Mouse (Mus musculus) gastrocnemius, postnatal 14 days (tissue): ENCODE measurements at regions not wholly inside any gene's neighbourhood (a gene's known extent, or its start where the extent isn't known, plus 50 kb on each side); places are given as distances from the start of the nearest gene placed in this dataset.

Source experiments
- DNase-seq: peaks from one replicate; pipeline ENCODE4 v3.0.0; 2021; ENCODE audit warnings: mixed read lengths
- intact Hi-C: fragments of 180-260 bp; cut with DNase I; formaldehyde crosslinking; loops from one replicate; pipeline ENCODE4 v1.15.1; 2025; ENCODE audit warnings: low total_unique reads

DNA sequence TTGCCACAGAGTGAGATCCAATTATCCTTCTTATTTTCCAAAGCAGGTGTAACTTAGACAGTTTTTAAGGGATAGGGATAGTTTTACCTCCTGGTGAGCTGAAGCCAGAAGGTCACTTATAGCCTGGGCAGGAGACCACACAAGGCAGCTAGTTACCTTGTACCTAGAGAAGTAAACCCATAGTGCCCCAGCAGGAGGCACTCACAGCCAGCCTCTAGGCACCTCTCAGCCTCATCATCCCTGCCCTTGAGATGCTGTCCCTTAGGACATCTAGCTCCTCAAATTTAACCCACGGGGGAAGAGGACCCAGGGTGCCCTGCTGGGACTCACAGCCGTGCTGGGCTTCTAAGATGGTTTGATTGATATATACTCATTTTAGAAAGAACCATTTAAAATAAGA is 163.7 kb downstream of the Kcna5 start:
- DNase-seq: no peak
- intact Hi-C loops: no loop called here

DNA sequence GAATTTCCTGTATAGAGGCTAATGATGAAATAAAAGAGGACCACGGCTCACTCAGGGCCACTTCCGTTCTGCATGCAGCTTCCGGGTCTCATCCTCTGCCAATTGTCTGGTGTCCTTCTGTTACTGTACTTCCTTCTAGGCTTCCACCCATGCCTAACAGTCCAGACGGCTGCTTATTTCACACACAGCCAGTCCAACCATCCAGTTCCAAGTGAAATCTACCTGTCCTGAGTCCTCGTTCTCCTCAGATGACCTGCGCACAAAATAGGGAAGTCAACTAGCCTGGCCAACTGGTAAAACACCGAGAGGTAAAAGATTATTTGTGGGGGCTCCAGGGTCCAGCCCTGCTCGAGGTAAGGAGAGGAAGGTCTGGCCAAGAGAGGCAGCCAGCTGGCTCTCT is 169.7 kb downstream of the Kcna5 start:
- intact Hi-C loops: no loop called here

DNA sequence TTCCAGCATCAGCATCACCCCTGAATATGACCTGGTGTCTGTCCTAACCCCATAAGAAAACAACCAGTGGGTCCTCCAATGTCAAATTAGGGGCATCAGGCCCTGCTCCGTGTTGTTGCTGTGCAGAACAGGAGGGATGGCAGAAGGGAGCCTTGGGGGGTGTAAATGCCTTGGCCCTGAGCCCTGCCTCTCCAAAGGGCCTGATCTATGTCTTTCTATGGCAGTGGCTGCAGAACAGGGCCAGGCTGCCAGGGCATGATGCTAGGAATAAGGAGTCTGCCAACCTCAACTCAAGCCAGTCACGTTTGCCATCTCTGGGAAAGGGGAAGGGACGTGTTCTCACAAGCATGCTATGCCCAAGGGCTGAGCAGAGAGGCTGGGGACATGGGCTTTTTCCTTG is 172.9 kb downstream of the Kcna5 start:
- no peak for DNase-seq
- intact Hi-C loops: no loop called here

More for the DNA sequence above, 169.7 kb downstream of the Kcna5 start:
- no peak for DNase-seq

DNA sequence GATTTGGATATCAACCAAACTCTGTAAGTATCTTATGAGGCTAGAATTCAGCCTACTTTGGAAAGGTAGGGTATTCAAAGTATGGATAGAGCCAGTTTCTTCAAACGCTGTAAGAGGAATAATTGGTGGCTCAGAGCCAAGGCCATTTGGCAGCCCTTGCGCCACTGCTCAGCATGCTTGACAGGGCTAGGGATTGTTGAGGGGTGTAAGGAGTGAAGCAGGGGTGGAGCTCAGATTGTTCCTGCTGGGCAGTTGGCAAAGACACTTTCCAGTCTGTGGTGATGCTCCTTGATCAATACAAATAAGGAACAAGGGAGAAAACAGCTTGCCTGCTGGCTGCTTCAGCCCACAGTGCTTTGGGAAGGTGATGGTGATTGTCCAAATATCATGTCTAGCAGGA is 181.9 kb downstream of the Kcna5 start:
- intact Hi-C loops: no loop called here
- no peak for DNase-seq

DNA sequence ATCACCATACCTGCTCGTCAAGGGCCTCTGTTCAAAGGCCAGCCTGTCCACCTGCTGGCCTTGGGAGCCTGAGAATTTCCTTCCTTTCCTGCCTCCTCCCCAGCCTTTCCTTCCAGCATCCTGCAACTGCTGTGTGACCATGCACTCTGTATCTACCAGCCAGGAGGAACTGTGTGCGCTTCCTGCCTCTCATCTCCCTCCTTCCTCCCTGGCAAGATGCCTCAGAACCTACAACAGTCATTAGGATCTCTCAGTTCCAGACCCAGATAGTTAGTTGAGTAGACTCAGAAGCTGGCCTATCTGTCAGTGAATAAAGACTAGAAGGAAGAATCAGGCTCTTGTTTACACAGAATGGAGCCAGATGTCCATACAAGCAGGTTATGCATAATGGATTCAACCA is 183.8 kb upstream of the Ntf3 start:
- intact Hi-C loops: no loop called here
- no peak for DNase-seq

DNA sequence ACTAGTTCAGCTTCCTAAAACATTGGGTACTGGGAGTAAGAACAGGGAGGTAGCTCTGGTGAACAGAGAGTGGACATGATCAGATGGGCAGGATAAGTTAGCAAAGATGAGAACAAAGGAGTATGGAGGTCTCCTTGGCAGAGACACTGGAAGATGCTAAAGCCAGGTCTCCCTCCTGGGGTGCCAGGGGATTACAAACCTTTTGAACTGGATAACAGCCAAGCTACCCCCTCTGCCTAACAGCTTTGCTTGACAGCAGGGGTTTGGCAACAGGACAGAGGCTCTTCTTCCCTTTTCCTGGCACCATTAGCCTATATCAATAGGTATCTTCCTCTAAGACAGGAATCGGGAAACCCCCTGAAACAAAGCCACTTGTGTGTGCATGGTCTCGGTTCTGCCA is 183.2 kb upstream of the Ntf3 start:
- intact Hi-C loops: no loop called here
- no peak for DNase-seq

DNA sequence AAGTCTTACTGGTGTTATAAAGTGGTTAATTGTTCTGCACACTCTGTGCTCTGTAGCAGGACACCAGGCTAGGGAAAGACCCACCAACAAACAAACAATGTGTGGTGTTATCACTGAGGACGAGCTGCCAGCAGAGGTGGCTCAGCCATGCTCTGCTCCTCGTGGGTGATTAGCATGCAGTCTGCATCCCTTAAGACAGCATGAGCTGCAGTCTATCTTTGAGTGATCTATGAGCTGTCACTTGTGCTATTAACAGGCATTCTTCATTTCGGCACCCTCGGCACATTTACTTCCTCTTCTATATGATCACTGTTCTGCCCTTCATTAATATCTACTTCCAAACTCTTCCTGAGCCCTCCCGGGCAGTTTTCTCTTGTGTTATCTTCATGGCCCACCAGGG is 178.5 kb upstream of the Ntf3 start:
- intact Hi-C loops: no loop called here
- DNase-seq: no peak

DNA sequence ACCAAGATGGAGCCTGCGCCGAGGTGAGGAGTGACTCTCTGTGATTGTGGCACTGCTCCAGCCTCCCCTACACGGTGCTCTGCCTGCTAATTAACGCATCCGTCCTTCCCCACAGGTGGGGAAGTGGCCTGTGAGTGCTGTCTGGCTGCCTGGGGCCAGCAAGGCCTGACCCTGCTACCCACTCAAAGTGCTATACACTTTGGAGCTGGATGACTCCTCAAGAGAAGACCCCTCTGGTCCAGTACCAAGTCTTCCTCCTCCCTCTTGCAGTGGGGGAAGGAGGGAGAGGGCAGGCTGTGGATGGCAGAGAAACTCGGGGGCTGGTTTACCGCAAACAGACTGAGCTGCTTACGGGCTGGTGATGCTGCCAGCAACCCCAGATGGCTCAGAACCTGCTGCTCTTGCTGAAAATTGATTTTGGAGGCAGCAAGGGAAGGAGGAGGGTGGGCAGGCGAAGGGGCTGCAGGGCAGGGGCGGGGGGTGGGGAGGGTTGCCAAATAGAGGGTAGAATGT is 173.4 kb upstream of the Ntf3 start:
- DNase-seq: no peak

DNA sequence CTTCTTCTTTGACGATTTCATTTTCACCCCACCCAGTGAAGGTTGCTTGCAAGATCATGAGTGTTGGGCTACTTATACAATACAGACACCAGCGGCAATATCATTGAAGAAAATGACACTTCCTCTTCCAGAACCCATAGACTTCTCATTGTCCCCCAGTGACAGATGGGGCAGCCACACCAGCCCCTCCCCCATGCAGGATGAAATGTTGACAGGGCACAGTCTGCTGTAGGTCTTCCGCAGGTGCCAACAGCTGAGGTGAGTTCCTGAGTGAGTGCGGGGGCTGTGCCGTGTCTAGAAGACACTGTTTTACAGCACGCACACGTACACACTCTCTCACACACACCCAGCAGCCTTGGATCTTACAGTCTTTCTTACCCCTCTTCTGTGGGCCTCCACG is 171.0 kb upstream of the Ntf3 start:
- no peak for DNase-seq
- intact Hi-C loops: no loop called here

More for the DNA sequence above, 173.4 kb upstream of the Ntf3 start:
- intact Hi-C loops: no loop called here

DNA sequence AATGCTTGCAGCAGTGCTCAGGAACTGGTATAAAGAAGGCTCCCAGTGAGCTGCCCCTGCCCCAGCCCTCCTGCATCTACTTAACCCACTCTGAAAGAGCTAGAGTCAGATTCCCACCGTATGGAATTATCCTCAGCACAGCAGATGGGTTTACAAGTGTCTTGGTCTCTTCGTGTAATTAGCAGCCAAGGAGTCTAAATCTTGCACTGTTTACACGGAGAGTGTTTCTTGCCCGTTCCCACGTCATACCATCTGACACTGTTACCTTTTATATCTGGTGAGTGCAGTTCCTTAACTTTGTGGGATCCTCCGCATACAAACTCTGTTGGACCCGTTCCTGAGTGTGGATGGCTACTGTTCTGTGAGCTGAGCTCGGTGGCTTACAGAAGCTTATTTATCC is 167.5 kb upstream of the Ntf3 start:
- DNase-seq: no peak
- intact Hi-C loops: no loop called here

DNA sequence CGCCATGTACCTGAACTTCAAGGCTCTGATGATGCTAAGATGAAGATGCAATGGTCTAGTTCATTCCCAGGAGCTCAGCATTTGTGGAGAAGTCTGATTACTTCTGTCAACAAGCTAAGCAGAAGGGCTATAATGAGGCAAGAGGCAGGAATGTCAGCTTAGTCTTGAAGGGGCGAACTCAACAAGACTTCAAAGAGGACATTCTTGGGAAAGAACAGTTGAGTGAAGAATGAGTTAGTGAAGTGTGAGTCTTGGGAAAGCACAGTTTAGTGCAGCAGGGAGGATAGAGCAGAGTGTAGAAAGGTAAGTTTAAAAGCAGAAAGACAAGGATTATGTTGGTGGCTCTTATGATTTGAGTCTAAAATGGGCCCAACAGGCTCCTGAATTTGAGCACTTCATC is 160.5 kb upstream of the Ntf3 start:
- DNase-seq: no peak

DNA sequence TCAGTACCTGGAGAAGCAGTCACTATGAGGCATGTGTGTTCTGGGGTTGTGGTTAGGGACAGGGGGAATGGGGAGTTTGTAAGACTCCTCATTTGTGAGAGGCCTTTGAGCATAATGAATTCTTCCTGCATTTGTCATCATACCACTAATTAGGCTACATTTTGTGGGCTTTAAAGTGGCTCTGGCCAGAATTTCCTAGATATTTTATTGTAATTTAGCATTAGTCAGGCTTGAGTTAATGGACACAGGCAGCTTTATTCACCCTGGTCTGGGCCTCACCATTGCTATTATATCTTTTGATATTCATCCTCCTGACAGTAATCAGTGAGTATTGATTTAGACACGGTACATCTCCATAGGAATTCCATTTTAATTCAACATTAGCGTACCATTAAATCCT is 151.8 kb upstream of the Ntf3 start:
- intact Hi-C loops: no loop called here
- no peak for DNase-seq

More for the DNA sequence above, 160.5 kb upstream of the Ntf3 start:
- intact Hi-C loops: no loop called here

DNA sequence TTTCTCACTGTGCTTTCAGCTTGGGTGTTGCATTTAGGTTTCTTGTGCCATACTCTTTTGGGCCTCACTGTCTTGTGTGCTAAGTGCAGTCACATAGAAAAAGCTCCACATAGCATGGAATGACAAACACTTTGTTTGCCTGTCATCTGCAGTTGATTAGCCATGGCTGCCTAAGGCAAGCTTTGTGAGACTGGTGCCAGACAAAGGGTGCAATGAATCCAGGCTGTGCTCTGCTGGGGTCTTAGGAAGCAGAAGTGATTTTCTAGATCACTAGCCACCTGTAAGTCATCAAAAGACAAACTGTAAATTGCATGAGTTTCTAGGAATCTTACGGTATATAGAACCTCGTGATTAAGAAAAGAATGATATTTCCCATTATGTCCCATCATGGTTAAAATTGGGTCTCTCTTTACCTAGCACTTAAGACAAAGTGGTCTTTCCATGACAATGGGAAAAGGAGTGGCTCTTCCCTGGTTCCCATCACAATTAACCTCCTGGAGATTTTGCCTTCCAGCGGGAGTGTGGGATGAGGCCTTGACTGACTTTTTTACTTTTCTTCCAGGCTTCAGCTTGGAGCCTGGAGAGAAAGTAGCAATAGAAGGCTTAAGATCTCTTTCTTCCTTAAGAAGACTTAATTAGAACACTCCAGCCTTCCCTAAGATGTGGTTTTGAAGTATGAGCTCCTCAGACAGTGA is 144.2 kb upstream of the Ntf3 start:
- no peak for DNase-seq
- intact Hi-C loops: no loop called here

DNA sequence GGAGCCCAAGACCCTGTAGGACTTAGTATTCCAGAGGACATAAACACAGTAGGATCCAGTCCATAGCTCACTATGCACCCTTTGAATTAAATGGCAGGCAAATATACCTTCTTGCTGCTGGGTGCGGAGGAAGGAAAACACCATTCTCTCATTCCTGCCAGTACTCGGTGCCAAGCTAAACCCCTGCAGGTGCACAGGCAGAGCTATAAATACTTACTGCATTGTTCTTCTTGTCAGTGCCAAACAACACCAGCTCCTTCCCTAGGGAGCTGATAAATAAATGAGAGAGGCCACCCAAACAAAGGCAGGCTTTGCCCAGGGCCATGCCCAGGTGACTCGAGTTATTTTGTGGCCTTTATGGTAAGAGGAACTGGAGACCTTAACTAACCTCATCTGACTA is 136.4 kb upstream of the Ntf3 start:
- intact Hi-C loops: no loop called here
- no peak for DNase-seq

DNA sequence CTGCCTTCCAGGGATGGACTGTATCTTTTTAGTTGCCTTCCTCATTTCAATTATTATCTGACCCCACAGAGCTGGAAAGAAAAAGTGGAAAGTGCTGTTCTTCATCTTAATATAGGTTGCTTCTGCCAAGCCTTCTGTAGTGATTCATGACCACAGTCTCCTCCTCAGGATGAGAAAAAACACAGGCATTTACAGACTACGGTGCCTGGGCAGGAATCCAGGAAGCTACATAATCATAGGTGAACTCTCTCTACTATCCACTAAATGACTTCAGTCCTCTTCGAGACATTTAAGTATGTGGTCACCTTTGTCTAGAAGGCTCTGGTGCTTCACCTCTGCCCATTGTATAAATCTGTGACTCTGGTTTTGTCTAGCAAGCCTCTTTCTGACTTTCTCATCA is 124.9 kb upstream of the Ntf3 start:
- intact Hi-C loops: no loop called here
- DNase-seq: no peak

DNA sequence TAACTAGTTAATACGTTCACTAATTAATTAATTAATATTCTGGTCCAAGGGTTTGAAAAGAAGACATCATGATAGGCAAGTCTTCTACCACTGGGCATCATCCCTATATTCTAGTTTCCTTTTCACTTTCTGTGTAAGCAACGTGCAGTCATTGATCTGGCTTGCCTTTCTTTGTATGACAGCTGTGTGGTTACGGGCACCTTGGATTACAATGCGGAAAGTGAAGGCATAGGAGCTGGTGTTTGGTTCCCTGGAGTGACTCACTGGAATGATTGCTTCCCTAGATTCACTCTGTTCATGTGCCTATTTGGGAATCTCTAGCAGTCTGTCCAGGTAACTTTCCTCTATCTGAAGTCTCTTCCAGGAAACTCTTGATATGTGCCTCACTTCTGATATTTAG is 120.5 kb upstream of the Ntf3 start:
- intact Hi-C loops: no loop called here
- no peak for DNase-seq

DNA sequence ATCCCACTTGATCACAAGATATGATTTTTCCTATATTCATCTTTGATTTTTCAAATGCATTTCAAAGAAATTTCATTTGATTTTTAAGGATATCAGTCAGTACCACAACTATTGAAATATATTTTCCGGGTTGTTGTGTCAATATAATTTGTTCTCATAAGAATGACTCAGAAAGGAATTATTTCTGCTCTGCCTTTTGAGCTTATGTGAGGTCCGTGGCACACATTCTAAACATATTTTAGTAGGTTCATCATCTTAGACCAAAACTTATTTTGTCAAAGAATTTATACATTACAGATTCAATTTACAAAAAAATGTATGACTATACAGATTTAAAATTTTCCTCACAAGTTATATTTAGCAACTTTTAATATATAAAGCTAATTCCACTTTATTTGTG is 119.5 kb upstream of the Ntf3 start:
- DNase-seq: no peak
- intact Hi-C loops: no loop called here

DNA sequence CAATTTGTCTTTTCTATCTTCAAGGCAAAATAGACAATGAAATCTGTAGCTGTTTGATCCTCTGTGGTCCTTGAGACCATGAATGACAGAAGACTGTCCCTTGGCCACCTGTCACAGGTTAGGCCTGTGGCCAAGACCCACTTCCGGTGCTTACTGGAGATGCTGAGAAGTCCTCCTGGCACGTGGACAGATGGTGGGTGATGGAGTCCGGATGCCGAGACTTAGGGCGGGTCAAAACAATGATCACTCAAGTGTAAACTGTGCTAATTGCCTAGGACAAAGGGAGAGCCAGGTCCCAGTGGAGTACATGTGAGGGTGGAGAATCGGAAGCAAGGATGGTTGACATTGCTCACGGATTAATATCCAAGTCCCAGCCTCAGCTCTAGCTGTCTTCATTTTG is 117.7 kb upstream of the Ntf3 start:
- no peak for DNase-seq
- intact Hi-C loops: no loop called here

DNA sequence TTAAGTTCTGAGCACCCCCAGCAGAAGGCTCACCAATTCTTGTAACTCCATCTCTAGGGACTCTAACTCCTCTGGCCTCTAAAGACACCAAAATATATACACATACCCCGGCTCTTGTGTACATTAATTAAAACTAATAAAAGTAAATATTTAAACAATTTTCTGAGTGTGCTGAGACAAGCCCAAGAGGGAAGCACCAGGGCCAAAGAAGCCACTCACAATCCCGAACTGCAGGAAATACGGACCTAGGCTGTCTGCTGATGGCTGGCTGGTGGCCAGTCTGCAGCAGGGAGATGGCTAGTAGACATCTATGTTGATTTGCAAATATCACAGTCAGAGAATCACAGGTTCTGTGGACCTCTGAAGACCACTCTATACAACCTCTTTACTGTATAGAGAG is 113.6 kb upstream of the Ntf3 start:
- intact Hi-C loops: no loop called here
- no peak for DNase-seq

DNA sequence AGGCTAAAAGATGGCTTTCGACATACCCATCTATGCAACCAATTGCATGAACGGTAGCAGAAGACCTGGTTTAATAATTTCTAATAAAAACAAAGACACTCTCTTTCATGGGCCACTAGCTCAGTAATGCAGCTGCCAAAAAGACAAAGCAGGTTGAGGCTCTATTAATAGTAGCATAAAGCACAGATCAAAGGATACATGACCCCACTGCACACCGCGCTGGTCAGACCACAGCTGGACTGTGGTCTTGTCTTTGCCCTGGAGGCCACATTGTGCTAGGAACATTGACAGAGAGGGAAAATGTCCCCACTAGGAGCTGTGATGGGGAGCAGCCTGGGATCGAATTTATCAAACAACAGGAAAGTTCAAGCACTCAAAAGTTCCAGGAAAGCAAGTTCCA is 79.3 kb upstream of the Ntf3 start:
- intact Hi-C loops: no loop called here

DNA sequence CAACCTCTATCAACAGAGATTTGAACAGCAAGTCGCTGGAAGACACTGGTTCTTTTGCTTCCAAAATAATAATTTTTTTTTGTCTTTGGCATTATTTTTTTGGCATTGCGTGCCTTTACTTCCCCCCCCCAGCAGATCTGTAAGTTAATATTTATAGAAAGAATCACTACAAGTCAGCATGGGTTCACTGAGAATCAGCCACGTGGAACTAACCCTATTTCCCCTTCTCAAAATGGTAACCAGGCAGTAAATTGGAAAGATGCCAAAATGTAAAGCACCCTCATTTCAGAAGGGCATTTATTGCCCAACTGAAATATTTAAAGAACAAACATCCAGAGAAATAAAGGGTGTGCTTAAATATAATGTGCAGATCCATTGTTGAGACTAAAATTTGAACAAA is 78.7 kb upstream of the Ntf3 start:
- intact Hi-C loops: no loop called here
- no peak for DNase-seq

More for the DNA sequence above, 79.3 kb upstream of the Ntf3 start:
- no peak for DNase-seq

DNA sequence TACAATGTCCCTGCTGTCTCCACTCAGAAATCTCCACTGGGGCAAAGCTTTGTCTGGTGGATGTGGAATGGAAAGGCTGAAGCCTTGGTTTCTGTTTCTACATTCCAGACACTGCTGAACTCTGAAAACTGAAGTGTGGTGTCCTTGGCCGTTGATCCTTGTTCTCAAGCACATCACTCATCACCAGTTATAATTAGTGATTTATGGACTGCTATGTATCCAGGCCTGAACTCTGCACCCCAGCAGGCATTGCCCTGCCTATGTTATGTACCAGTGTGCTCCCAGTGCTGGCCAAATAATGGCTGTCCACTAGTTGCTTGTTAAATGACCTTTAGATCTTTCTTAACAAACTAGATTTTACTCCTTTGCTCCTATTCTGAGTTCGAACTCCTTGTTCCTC is 75.6 kb upstream of the Ntf3 start:
- DNase-seq: no peak
- intact Hi-C loops: no loop called here
